Mouse (Mus musculus) hindbrain, embryonic 10.5 days (tissue): ENCODE results near the gene Gpank1. TPM values are rescaled to one million over a fixed set of nuclear protein-coding genes. Genes with fewer than 3 reads are reported as not detected.

ENCODE experiments used
- DNase-seq: peaks from one replicate; pipeline ENCODE4 v3.0.0-alpha.2; 2017; ENCODE audit warnings: low spot score
- H3K27ac ChIP-seq: fragments of 300-500 bp; sonication (generic); 2 replicates; pipeline ENCODE4 v1.5.1; 2016; ENCODE audit warnings: mild to moderate bottlenecking, moderate library complexity
- H3K27me3 ChIP-seq: fragments of 300-500 bp; sonication (generic); 2 replicates; pipeline ENCODE4 v1.6.1; 2016; ENCODE audit warnings: mild to moderate bottlenecking; ENCODE audit not compliant: poor library complexity, insufficient read depth, severe bottlenecking
- H3K36me3 ChIP-seq: fragments of 300-500 bp; sonication (generic); 2 replicates; pipeline ENCODE4 v1.6.1; 2016; ENCODE audit warnings: mild to moderate bottlenecking, moderate library complexity
- H3K4me1 ChIP-seq: fragments of 300-500 bp; sonication (generic); replicated peaks from 2 replicates; pipeline ENCODE4 v1.6.1; 2016; ENCODE audit warnings: mild to moderate bottlenecking
- H3K4me3 ChIP-seq: fragments of 300-500 bp; sonication (generic); 2 replicates; pipeline ENCODE4 v1.5.1; 2016; ENCODE audit warnings: mild to moderate bottlenecking, moderate library complexity
- H3K9me3 ChIP-seq: fragments of 300-500 bp; sonication (generic); 2 replicates; pipeline ENCODE4 v1.6.1; 2016; ENCODE audit warnings: mild to moderate bottlenecking, moderate library complexity
- WGBS: fragments of 180-500 bp; shearing (Covaris S2); methylation state at CpG from one replicate; pipeline ENCODE4 v1.1.7; 2016; 5-methylcytosine and 5-hydroxymethylcytosine counted together
- polyA plus RNA-seq: library from polyadenylated mRNA; unstranded; fragments of >200 nt; fragmentation: Nextera tagmentation; extraction: Ambion mirVana; gene quantifications from 2 replicates; pipeline ENCODE4 v1.2.1, GENCODE M21; 2016

The Gpank1 gene
- polyA plus RNA-seq, 1 experiment from 2014 or later = 33.5 TPM

GRCm38 (mm10) chr17:35126206-35126611 lies 5.0 kb downstream of the Gpank1 start, which contains the start of gene D17H6S53E:
D17H6S53E (plus strand) TSS chr17:35126373.
- no peaks in the 10 kb centered on the region for H3K27me3 ChIP-seq
- WGBS = under 1% methylated on average over 36 of the region's 36 CpGs
- H3K36me3 ChIP-seq = peaks cover 41% of the 10 kb centered on the region
- H3K27ac ChIP-seq = peak within 1 kb of the TSS; percentile 87
- peaks cover 52% of the 10 kb centered on the region for H3K4me1 ChIP-seq
- no peaks in the 10 kb centered on the region for H3K9me3 ChIP-seq
- H3K4me3 ChIP-seq = peak within 1 kb of the TSS; percentile 63
- peak; percentile 80 for DNase-seq

- Histone ChIP-seq H3K27ac (peak overlapping the region; percentile 87; the same call in 1 of the 2 replicates), H3K9me3 (no peaks in the 10 kb centered on the region), H3K4me3 (peak overlapping the region; percentile 63), H3K27me3 (no peaks in the 10 kb centered on the region), H3K36me3 (peaks cover 41% of the 10 kb centered on the region), H3K4me1 (peaks cover 44% of the 10 kb centered on the region)
- 72% methylated on average over 13 of the region's 13 CpGs for WGBS
- no peak for DNase-seq
Measured at GRCm38 (mm10) chr17:35127017-35127416, 5.8 kb downstream of the Gpank1 start.

GRCm38 (mm10) chr17:35128996-35129395 lies 7.7 kb downstream of the Gpank1 start:
- no peak for DNase-seq
- no peak overlapping the region for H3K27ac ChIP-seq
- peaks cover 28% of the 10 kb centered on the region for H3K36me3 ChIP-seq
- no peak overlapping the region for H3K4me3 ChIP-seq
- WGBS = 65% methylated on average over 11 of the region's 11 CpGs
- peaks cover 34% of the 10 kb centered on the region for H3K4me1 ChIP-seq
- H3K9me3 ChIP-seq = no peaks in the 10 kb centered on the region
- H3K27me3 ChIP-seq = no peaks in the 10 kb centered on the region

- DNase-seq = no peak
- H3K9me3 ChIP-seq = no peaks in the 10 kb centered on the region
- WGBS = 91% methylated on average over 8 of the region's 8 CpGs
- peaks cover 26% of the 10 kb centered on the region for H3K4me1 ChIP-seq
- H3K36me3 ChIP-seq = peaks cover 17% of the 10 kb centered on the region; the same call in 1 of the 2 replicates
- H3K4me3 ChIP-seq = no peak overlapping the region
- no peak overlapping the region for H3K27ac ChIP-seq
- H3K27me3 ChIP-seq = no peaks in the 10 kb centered on the region
Measured at GRCm38 (mm10) chr17:35131038-35131437, 9.8 kb downstream of the Gpank1 start.

GRCm38 (mm10) chr17:35131500-35132173 lies 10.4 kb downstream of the Gpank1 start, which contains the start of gene Apom:
Apom (minus strand) TSS chr17:35132050.
- peaks cover 26% of the 10 kb centered on the region for H3K4me1 ChIP-seq
- no peaks in the 10 kb centered on the region for H3K27me3 ChIP-seq
- no peak for DNase-seq
- H3K4me3 ChIP-seq = no peak within 1 kb of the TSS
- no peak within 1 kb of the TSS for H3K27ac ChIP-seq
- H3K36me3 ChIP-seq = peaks cover 17% of the 10 kb centered on the region; the same call in 1 of the 2 replicates
- no peaks in the 10 kb centered on the region for H3K9me3 ChIP-seq
- WGBS = 89% methylated on average over 15 of the region's 15 CpGs

- no peak overlapping the region for H3K4me3 ChIP-seq
- DNase-seq = no peak
- WGBS = 76% methylated on average over 3 of the region's 3 CpGs
Measured at GRCm38 (mm10) chr17:35132174-35132560, 10.9 kb downstream of the Gpank1 start.

GRCm38 (mm10) chr17:35133517-35133916 lies 12.3 kb downstream of the Gpank1 start:
- no peak for DNase-seq
- Histone ChIP-seq H3K36me3 (peaks cover 19% of the 10 kb centered on the region), H3K4me1 (peaks cover 25% of the 10 kb centered on the region), H3K9me3 (no peaks in the 10 kb centered on the region), H3K27me3 (no peaks in the 10 kb centered on the region), H3K27ac (no peak overlapping the region), H3K4me3 (no peak overlapping the region; the same call in 1 of the 2 replicates)
- WGBS = 96% methylated on average over 7 of the region's 7 CpGs

More at GRCm38 (mm10) chr17:35132174-35132560, 10.9 kb downstream of the Gpank1 start:
- H3K27me3 ChIP-seq = no peaks in the 10 kb centered on the region
- H3K36me3 ChIP-seq = peaks cover 16% of the 10 kb centered on the region; the same call in 1 of the 2 replicates
- H3K4me1 ChIP-seq = peaks cover 26% of the 10 kb centered on the region
- H3K27ac ChIP-seq = no peak overlapping the region
- H3K9me3 ChIP-seq = no peaks in the 10 kb centered on the region

- under 1% methylated on average over 66 of the region's 66 CpGs for WGBS
- Histone ChIP-seq H3K27me3 (no peaks in the 10 kb centered on the region), H3K9me3 (no peaks in the 10 kb centered on the region)
Measured at GRCm38 (mm10) chr17:35134801-35135590, 13.7 kb downstream of the Gpank1 start, which contains the start of gene Bag6. Bag6 (plus strand) TSS chr17:35135178.

GRCm38 (mm10) chr17:35135591-35136320 lies 14.5 kb downstream of the Gpank1 start:
- DNase-seq = no peak
- H3K4me1 ChIP-seq = peaks cover 26% of the 10 kb centered on the region
- peak overlapping the region; percentile 99 for H3K27ac ChIP-seq
- WGBS = under 1% methylated on average over 43 of the region's 43 CpGs
- peak overlapping the region; percentile 88 for H3K4me3 ChIP-seq
- H3K9me3 ChIP-seq = no peaks in the 10 kb centered on the region
- peaks cover 35% of the 10 kb centered on the region for H3K36me3 ChIP-seq
- H3K27me3 ChIP-seq = no peaks in the 10 kb centered on the region

More at GRCm38 (mm10) chr17:35134801-35135590, 13.7 kb downstream of the Gpank1 start, which contains the start of gene Bag6:
- peak; percentile 94 for DNase-seq
- H3K36me3 ChIP-seq = peaks cover 27% of the 10 kb centered on the region
- H3K27ac ChIP-seq = peak within 1 kb of the TSS; percentile 99
- H3K4me1 ChIP-seq = peaks cover 20% of the 10 kb centered on the region
- peak within 1 kb of the TSS; percentile 88 for H3K4me3 ChIP-seq

GRCm38 (mm10) chr17:35139269-35139668 lies 18.0 kb downstream of the Gpank1 start:
- peaks cover 70% of the 10 kb centered on the region for H3K36me3 ChIP-seq
- H3K9me3 ChIP-seq = peaks cover 7% of the 10 kb centered on the region; the same call in 1 of the 2 replicates
- no peaks in the 10 kb centered on the region for H3K27me3 ChIP-seq
- no peak overlapping the region; the same call in 1 of the 2 replicates for H3K4me3 ChIP-seq
- WGBS = 96% methylated on average over 3 of the region's 3 CpGs
- H3K4me1 ChIP-seq = peaks cover 26% of the 10 kb centered on the region
- DNase-seq = no peak
- no peak overlapping the region for H3K27ac ChIP-seq

- H3K27ac ChIP-seq = no peak overlapping the region
- peak overlapping the region; percentile 23; the same call in 1 of the 2 replicates for H3K4me3 ChIP-seq
- peaks cover 26% of the 10 kb centered on the region for H3K4me1 ChIP-seq
- DNase-seq = no peak
- H3K27me3 ChIP-seq = no peaks in the 10 kb centered on the region
- H3K36me3 ChIP-seq = peaks cover 83% of the 10 kb centered on the region
- WGBS = 82% methylated on average over 16 of the region's 16 CpGs
- H3K9me3 ChIP-seq = peaks cover 7% of the 10 kb centered on the region; the same call in 1 of the 2 replicates
Measured at GRCm38 (mm10) chr17:35140490-35140996, 19.3 kb downstream of the Gpank1 start.

GRCm38 (mm10) chr17:35141971-35142370 lies 20.7 kb downstream of the Gpank1 start:
- H3K4me3 ChIP-seq = no peak overlapping the region
- no peaks in the 10 kb centered on the region for H3K27me3 ChIP-seq
- DNase-seq = no peak
- H3K4me1 ChIP-seq = peaks cover 16% of the 10 kb centered on the region
- H3K9me3 ChIP-seq = peaks cover 7% of the 10 kb centered on the region; the same call in 1 of the 2 replicates
- no peak overlapping the region for H3K27ac ChIP-seq
- 89% methylated on average over 6 of the region's 6 CpGs for WGBS
- peaks cover 97% of the 10 kb centered on the region for H3K36me3 ChIP-seq
